Mouse (Mus musculus): ENCODE data around the gene Ptprb.

Ptprb gene

GRCm38 (mm10) chr10:116297854-116298253, 22.5 kb downstream of the Ptprb start:
- no peak for DNase-seq

DNA sequence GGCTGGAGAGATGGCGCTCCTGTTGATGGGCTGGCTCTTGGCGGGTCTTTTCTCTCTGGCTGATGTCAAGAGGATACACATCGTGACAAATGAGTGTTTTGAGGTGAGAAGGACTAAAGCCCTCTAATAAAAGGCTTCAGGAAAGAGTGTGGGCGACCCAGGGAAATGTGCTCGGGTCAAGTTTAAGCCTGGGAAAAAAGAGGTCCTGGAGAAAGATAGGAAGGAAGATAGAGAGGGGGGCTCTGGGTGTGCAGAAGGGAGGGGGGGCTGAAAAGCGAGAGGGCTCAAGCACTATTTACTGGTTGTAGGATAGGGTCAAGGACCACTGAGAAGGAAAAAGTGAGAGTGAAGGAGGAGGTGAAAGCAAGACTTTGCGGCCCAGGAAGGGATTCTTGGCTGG, 25.5 kb downstream of the Ptprb start:
- DNase-seq: no peak

DNA sequence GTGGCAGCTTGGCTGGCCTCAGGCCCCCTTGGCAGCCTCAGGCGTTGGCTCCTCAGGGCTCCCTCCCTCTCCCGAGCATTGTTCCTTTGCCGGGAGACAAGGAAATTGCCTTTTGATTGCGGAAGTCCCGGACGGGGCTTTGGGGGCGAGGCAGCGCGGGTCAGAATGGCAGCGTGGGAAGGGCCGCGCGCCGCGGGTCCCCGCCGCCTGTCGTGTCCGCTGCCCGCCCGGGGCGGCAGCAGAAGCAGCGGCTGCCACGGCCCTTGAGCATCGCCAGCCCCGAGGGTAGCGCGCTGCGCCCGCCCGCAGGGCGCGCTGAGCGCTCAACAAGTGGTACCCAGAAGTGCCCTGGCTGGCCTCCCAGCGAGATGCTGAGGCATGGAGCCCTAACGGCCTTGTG, 25.9 kb downstream of the Ptprb start:
- DNase-seq: peak; percentile 50

DNA sequence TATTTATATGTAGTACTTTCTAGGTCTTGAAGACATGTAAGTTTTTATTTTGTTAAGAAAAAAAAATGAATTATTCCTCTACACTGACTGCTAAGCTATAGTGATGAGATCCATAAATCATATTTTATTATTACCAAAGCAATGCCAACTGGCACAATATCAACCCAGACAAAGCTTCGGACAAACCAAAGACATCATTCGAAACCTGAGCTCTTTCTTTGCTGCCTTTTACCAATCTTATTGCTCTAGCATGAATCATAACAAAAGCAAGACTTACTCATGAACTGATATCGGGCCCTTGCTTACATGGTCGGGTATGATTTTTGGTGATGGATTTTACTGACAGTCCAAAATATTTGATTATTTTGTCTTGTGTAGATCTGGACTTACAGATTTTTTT, 29.0 kb downstream of the Ptprb start:
- no peak for DNase-seq

DNA sequence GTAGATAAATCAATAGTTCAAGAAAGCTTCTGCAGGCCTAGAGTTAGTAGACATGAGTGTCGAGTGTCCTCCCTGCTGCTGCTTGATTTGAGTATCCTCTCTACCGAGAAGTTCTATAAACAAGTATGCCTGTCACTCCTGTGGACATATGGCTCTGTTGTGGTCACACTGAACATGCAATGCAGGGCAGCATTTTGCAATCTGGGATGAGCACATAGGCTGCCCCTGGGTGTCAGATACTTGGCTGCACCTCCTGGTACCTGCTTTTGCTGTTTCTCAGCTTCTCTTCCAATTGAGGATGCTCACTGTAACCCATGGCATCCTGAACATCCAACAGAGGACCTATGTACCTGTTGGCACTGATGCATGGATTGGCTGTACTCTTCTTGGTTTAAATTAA, 34.1 kb downstream of the Ptprb start:
- DNase-seq: no peak

- DNase-seq: no peak
Measured at GRCm38 (mm10) chr10:116310516-116311210, 35.3 kb downstream of the Ptprb start.

DNA sequence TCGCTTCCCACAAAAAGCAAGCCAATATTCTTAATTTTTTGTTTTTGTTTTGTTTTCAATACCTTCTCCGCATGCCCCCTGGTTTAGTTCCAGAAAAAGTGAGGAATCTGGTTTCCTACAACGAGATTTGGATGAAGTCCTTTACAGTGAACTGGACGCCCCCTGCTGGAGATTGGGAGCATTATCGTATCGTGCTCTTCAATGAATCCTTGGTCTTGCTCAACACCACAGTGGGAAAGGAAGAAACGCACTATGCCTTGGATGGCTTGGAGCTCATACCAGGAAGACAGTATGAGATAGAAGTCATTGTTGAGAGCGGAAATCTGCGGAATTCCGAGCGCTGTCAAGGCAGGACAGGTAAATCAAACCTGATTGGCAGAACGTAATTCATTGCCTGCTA, 43.9 kb downstream of the Ptprb start:
- peak; percentile 82 for DNase-seq

DNA sequence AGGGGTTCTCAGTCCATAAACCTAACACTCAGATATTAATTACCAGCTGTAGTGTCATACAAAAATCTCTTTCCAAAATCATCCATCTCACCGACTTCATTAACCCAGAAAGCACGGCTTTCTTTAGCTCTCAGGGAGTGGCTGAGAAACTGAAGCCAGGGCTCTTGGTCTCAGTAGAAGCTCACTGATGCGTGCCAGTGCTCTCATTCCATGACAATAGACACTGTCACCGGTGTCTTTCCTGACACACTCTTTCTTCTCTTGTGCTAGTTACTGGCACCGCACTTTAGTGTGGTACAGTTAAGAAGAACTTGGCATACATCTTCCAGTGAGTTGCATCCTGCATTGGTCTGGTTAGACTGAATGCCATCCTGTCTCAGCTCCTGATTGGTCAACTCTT, 53.8 kb downstream of the Ptprb start:
- no peak for DNase-seq

DNA sequence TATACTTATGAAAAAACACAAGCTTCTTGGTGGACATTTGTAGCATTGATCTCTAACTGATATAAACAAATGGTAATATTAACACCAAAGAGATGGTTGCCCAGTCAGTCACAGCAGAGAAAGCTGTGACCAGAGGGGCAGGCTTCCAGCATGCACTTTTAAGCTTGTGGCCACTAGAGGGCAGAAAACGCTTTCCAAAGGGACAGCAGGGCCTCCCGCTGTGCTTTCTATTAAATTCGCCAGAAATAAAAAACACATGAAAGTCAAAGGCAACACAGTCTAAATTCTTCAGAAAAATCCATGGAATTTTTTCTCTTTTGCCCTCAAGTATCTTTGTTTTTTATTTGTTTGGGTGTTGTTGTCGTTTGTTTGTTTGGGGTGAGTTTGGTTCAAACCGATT, 55.1 kb downstream of the Ptprb start:
- DNase-seq: peak; percentile 65

- no peak for DNase-seq
Measured at GRCm38 (mm10) chr10:116330961-116331510, 55.7 kb downstream of the Ptprb start.

- DNase-seq: no peak
Measured at GRCm38 (mm10) chr10:116333666-116334065, 58.3 kb downstream of the Ptprb start.

DNA sequence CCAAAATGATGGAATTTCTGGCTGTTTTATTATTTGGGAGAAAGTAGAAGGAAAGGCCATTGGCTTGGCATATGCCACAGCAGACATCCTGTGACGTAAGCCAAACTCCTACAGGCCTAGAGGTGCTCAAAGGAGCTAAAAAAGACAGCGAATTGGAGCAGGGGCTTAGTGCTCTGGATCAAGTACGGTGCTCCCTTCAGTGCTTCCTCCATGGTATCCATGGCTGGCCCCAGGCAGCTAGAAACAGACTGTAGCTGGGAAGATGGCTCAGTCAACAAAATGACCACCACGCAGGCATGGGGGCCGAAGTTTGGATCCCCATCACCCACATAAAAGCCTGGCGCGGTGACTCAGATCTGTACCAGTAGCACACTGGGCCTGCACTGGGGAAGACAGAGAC, 58.8 kb downstream of the Ptprb start:
- no peak for DNase-seq

DNA sequence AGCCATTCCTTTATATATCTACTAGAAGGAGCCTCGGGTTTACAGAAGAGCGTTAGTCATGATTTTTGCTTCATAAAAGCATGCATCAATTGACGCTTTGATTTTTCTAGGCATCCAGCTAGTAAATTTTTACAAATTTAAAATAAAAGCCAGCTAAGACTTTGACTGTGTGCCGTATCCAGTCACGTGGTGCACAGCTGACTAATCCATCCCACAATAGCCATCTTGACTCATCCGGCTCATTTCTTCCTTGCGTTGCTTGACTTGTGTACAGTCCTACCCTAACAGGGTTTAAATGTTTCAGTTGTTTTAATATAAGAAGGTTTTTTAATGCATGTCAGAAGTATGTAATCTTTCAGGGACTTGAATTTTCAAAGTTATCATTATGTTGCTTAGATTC, 60.0 kb downstream of the Ptprb start:
- DNase-seq: no peak

- no peak for DNase-seq
Measured at GRCm38 (mm10) chr10:116341194-116341593, 65.9 kb downstream of the Ptprb start.

DNA sequence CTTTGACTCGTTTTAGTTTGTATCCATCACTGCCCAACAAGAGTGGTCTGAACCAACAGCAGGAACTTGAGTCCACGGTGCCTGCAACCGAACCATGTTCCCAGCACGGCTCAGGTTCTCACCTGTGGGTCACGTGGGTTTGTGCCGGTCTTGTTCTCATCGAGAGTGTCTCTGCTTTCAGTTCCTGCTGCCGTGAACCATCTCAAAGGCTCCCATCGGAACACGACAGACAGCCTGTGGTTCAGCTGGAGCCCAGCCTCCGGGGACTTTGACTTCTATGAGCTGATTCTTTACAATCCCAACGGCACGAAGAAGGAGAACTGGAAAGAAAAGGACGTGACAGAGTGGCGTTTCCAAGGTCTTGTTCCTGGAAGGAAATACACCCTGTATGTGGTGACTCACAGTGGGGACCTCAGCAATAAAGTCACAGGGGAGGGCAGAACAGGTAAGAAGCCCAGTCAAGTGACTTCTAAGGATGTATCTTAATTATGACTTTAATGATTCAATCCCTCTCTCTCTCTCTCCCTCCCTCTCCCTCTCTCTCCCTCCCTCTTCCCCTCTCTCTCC, 71.4 kb downstream of the Ptprb start:
- no peak for DNase-seq

DNA sequence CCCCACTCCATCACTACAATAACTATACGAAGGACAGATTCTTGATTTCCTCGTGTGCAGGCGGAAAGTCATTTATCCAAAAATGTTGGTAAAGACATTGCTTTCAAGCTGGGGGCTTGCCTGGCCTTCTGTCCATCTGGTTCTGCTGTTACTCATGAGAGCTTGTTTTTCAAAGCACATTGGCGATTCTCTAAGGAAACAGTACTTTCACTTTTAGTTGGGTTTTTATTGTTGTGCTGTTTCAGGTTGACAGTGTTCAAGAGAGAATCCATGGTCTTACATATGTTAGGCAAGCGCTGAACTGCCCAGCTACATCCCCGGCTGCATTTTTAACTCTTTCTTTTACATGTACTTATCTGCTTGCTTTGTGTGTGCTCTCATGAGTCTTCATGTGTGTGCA, 73.7 kb downstream of the Ptprb start:
- no peak for DNase-seq

DNA sequence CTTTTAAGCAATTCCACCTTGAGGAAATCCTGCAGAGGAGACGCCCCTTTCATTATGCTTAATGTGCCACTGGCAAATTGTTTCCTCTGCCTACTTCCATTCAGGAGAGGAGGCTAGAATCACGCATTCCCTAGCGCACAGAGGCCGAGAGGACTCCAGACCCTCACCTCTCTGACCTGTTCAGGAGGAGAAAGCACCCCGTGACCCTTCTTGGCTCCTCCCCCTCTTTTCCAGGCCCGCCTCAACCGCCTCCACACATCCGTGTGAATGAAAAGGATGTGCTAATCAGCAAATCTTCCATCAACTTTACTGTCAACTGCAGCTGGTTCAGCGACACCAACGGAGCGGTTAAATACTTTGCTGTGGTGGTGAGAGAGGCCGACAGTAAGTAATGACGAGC, 75.2 kb downstream of the Ptprb start:
- no peak for DNase-seq

DNA sequence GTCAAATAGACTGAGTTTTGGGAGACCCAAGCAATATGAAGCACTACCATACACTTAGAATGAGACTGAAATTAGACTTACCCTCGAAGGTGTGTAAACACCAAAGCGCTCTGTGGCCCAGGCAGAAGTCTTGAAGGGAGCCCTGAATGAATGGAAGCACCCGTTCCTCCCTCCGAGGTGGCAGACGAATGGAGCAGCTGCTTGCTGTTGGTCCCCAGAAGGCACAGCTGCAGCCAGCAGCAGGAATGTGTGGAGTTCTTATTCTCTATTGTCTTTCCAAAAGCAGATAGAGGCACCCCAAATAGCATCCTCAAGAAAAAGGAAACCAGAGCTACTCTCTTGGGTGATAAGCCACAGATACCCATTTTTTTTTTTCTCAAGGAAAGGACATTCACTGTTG, 79.0 kb downstream of the Ptprb start:
- DNase-seq: no peak

DNA sequence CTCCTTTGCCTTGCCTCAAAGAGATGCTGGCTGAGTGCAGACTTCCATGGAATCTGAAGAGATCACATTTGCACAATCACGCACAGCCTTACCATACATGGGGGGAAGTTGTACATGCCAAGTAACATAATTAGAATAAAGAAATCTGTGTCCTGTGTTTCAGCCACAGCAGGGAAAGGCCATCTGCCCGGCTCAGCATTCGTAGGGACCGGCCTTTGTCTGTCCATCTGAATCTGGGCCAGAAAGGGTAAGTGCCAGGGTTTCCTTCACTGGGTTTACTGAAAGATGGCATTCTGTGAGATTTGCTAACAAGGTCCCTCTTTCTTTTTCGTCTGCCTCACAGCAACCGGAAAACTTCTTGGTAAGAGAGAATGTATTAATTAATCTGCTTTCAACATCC, 86.9 kb downstream of the Ptprb start:
- no peak for DNase-seq

DNA sequence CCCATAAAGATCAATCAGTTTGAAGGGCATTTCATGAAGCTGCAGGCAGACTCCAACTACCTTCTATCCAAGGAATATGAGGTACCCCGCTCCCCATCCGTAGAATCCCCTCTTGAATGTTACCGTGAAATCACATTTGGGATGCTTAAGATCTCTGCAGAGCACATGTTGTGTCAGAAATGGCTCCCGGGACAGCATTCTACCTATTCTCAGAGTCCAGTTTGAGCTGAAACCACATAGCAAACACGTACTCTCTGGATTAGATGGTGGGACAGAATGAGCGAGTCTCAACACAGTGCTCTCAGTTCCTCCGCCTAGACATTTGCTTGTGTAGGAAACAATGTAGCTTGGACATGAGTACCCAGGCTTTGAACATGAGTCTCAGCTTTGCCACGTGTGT, 87.3 kb downstream of the Ptprb start:
- DNase-seq: no peak

- DNase-seq: no peak
Measured at GRCm38 (mm10) chr10:116364759-116365158, 89.4 kb downstream of the Ptprb start.

DNA sequence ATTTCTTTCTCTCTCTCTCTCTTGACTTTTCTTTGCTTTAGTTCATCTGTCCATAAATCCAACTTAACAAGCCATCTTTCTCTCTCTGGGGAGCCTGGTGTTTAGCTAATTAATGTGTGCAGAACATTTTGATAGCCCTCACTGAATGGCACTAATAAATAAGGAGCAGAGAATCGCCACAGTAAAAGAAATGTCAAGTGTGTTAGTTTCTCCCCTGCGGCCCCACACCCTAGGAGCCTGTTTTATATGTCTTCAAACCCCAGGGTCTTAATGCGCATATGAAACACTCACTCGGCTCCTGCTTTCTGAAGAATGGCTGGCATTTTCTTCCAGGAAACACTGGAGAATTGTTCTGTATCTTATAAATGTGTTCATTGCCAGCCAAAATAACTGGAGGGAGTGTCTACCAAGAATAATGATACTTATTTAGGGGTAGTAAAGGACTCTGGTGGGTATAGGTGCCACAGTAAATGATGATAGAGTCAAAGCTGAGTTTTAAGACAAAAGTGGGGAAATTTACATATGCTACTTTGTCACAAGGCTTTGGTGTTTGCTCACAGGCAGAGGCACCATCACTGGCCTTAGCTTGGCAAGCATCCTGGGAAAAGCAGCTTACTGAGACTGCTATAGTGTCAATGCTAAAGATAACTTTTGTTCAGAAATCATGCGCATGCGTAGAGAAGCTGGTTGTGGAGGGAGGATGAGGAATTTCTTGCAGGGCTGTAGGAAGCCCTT, 95.8 kb downstream of the Ptprb start:
- DNase-seq: no peak

- DNase-seq: no peak
Measured at GRCm38 (mm10) chr10:116374111-116374510, 98.8 kb downstream of the Ptprb start.

DNA sequence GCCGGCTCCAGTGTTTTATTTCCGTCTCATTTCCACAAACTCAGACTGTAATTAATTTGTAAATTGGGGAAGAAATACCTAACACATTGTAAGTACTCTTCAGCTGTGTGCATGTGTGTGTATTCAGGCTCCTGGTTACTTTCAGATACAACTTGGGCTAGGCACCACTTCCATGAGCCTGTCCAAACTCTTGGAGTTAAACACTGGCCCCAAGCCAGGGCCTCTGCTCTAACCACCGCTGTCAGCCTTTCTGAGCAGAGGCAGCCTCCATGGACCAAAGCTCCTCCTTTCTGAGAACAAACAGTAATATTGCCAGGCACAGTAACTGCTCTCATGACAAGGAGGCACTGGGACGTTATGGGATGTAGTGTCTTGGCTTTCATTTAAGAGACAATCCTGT, 101.5 kb downstream of the Ptprb start:
- no peak for DNase-seq
